Mouse (Mus musculus) brain, embryonic 14.5 days (tissue): ENCODE measurements around the gene Nsmce1.

ENCODE experiments used
- CTCF ChIP-seq: fragments of 200-500 bp; IDR thresholded peaks from 2 replicates; pipeline ENCODE4 v1.5.1; 2012; ENCODE audit warnings: inconsistent platforms, mild to moderate bottlenecking, moderate library complexity, borderline replicate concordance; ENCODE audit not compliant: insufficient read depth, insufficient read length; ENCODE audit errors: extremely low read depth
- POLR2A ChIP-seq: fragments of 200-500 bp; IDR thresholded peaks from 2 replicates; pipeline ENCODE4 v1.6.1; 2012; ENCODE audit warnings: mild to moderate bottlenecking, inconsistent platforms, borderline replicate concordance; ENCODE audit not compliant: poor library complexity, insufficient read depth, insufficient read length, severe bottlenecking; ENCODE audit errors: extremely low read depth

- no peak for TF ChIP-seq CTCF
- TF ChIP-seq POLR2A = no peak
Observed at GRCm38 (mm10) chr7:125480518-125480917, 10.9 kb downstream of the Nsmce1 start.
